Mouse (Mus musculus): ENCODE measurements at regions not wholly inside any gene's neighbourhood (a gene's known extent, or its start where the extent isn't known, plus 50 kb on each side); places are given as distances from the start of the nearest gene placed in this dataset.

DNA sequence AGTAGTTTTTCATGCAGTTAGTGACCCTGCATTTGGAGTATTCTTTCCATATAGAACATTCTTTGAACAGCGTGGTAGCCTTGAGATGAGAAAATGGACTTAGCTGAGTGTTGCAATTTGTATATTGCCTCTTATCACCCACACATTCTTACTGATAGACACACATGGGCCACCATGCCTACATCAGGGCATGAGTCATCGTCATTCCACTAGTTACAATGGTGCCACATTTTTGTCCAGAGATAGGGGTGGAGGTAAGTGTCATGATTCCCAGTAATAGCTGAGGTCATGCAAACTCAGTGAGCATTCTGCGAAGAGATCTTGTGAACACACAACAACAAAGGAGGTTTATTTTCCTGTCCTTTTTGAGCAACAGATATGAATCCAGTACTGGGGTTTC, 128.0 kb downstream of the Arrdc4 start:
- TF ChIP-seq CTCF (IDR thresholded peaks at IDR 0.05; ENCODE audit: borderline replicate concordance, control insufficient read depth, extremely low read depth, insufficient read depth, low read length, poor library complexity) (no peak), POLR2A (IDR thresholded peaks at IDR 0.05; ENCODE audit: control insufficient read depth, extremely low read depth, insufficient read depth, low read length, poor library complexity) (no peak)
